Mouse (Mus musculus) intestine, embryonic 16.5 days (tissue): Measurements from ENCODE around the gene Apba2. TPM values are rescaled to one million over a fixed set of nuclear protein-coding genes. Genes with fewer than 3 reads are reported as not detected.

Source experiments
- ATAC-seq: fragments of 200-750 bp; cut with Nextera tagmentation; 2 replicates; pipeline ENCODE4 v1.8.0; 2017; ENCODE audit warnings: moderate TSS enrichment, moderate library complexity
- H3K27ac ChIP-seq: fragments of 300-500 bp; sonication (generic); 2 replicates; pipeline ENCODE4 v1.5.1; 2014; ENCODE audit warnings: mild to moderate bottlenecking, low read length
- H3K27me3 ChIP-seq: fragments of 300-500 bp; sonication (generic); replicated peaks from 2 replicates; pipeline ENCODE4 v1.6.1; 2014; ENCODE audit warnings: low read length, control low read depth, mixed read lengths; ENCODE audit not compliant: control insufficient read depth, insufficient read depth
- H3K36me3 ChIP-seq: fragments of 300-500 bp; sonication (generic); 2 replicates; pipeline ENCODE4 v1.6.1; 2014; ENCODE audit warnings: low read length, control low read depth; ENCODE audit not compliant: control insufficient read depth, insufficient read depth
- H3K4me1 ChIP-seq: fragments of 300-500 bp; sonication (generic); 2 replicates; pipeline ENCODE4 v1.6.1; 2014; ENCODE audit warnings: low read length, control low read depth, mixed read lengths; ENCODE audit not compliant: control insufficient read depth, insufficient read depth
- H3K4me2 ChIP-seq: fragments of 300-500 bp; sonication (generic); 2 replicates; pipeline ENCODE4 v1.6.1; 2014; ENCODE audit warnings: low read depth, low read length, control low read depth
- H3K4me3 ChIP-seq: fragments of 300-500 bp; sonication (generic); 2 replicates; pipeline ENCODE4 v1.5.1; 2014; ENCODE audit warnings: mild to moderate bottlenecking, low read length
- H3K9ac ChIP-seq: fragments of 300-500 bp; sonication (generic); 2 replicates; pipeline ENCODE4 v1.6.1; 2014; ENCODE audit warnings: low read depth, low read length
- H3K9me3 ChIP-seq: fragments of 300-500 bp; sonication (generic); 2 replicates; pipeline ENCODE4 v1.6.1; 2016; ENCODE audit warnings: low read length, control low read depth; ENCODE audit not compliant: control insufficient read depth
- WGBS: fragments of 180-500 bp; shearing (Covaris S2); extraction: QIAGEN DNeasy Blood & Tissue Kit; methylation state at CpG from one replicate; pipeline ENCODE4 v1.1.7; 2014; 5-methylcytosine and 5-hydroxymethylcytosine counted together
- polyA plus RNA-seq: library from polyadenylated mRNA; unstranded; fragments of >200 nt; fragmentation: Nextera tagmentation; extraction: Ambion mirVana; gene quantifications from 2 replicates; pipeline ENCODE4 v1.2.1, GENCODE M21; 2015

The Apba2 gene
- 4.4 and 5.0 TPM in 2 replicates for polyA plus RNA-seq

GRCm38 (mm10) chr7:64501536-64502270, at the start of gene Apba2:
Apba2 (plus strand) TSS chr7:64501706.
- H3K4me3 ChIP-seq = peak within 1 kb of the TSS; percentile 58
- no peaks in the 10 kb centered on the region for H3K9me3 ChIP-seq
- WGBS = 1% methylated on average over 75 of the region's 96 CpGs
- H3K9ac ChIP-seq = peak within 1 kb of the TSS; percentile 55
- no peak within 1 kb of the TSS for H3K27ac ChIP-seq
- H3K27me3 ChIP-seq = peaks cover 37% of the 10 kb centered on the region
- H3K4me1 ChIP-seq = peaks cover 9% of the 10 kb centered on the region
- peak; percentile 78 for ATAC-seq
- peak within 1 kb of the TSS; percentile 92 for H3K4me2 ChIP-seq
- no peaks in the 10 kb centered on the region for H3K36me3 ChIP-seq

- 66% methylated on average over 5 of the region's 5 CpGs for WGBS
- H3K9ac ChIP-seq = no peak overlapping the region
- no peak overlapping the region for H3K27ac ChIP-seq
- no peak overlapping the region for H3K4me3 ChIP-seq
- no peaks in the 10 kb centered on the region for H3K4me1 ChIP-seq
- H3K9me3 ChIP-seq = no peaks in the 10 kb centered on the region
- no peaks in the 10 kb centered on the region for H3K27me3 ChIP-seq
- no peaks in the 10 kb centered on the region for H3K36me3 ChIP-seq
- no peak for ATAC-seq
- no peak overlapping the region for H3K4me2 ChIP-seq
Observed at GRCm38 (mm10) chr7:64451861-64452382, 49.6 kb upstream of the Apba2 start.

- H3K27me3 ChIP-seq = no peaks in the 10 kb centered on the region
- no peaks in the 10 kb centered on the region for H3K36me3 ChIP-seq
- H3K4me1 ChIP-seq = no peaks in the 10 kb centered on the region
- 77% methylated on average over 4 of the region's 4 CpGs for WGBS
- H3K27ac ChIP-seq = no peak overlapping the region
- no peak overlapping the region for H3K4me2 ChIP-seq
- H3K4me3 ChIP-seq = no peak overlapping the region
- no peak for ATAC-seq
- H3K9ac ChIP-seq = no peak overlapping the region
- no peaks in the 10 kb centered on the region for H3K9me3 ChIP-seq
Observed at GRCm38 (mm10) chr7:64452471-64453222, 48.9 kb upstream of the Apba2 start.

GRCm38 (mm10) chr7:64456176-64456575, 45.3 kb upstream of the Apba2 start:
- H3K9ac ChIP-seq = no peak overlapping the region
- H3K27me3 ChIP-seq = no peaks in the 10 kb centered on the region
- ATAC-seq = no peak
- H3K27ac ChIP-seq = no peak overlapping the region
- H3K36me3 ChIP-seq = no peaks in the 10 kb centered on the region
- no peaks in the 10 kb centered on the region for H3K4me1 ChIP-seq
- H3K9me3 ChIP-seq = no peaks in the 10 kb centered on the region
- no peak overlapping the region for H3K4me2 ChIP-seq
- WGBS = 81% methylated on average over 4 of the region's 4 CpGs
- no peak overlapping the region for H3K4me3 ChIP-seq

- no peaks in the 10 kb centered on the region for H3K27me3 ChIP-seq
- no peak overlapping the region for H3K4me3 ChIP-seq
- ATAC-seq = no peak
- no peak overlapping the region for H3K9ac ChIP-seq
- no peak overlapping the region for H3K27ac ChIP-seq
- no peaks in the 10 kb centered on the region for H3K9me3 ChIP-seq
- no peak overlapping the region for H3K4me2 ChIP-seq
- no peaks in the 10 kb centered on the region for H3K4me1 ChIP-seq
- H3K36me3 ChIP-seq = no peaks in the 10 kb centered on the region
- WGBS = 74% methylated on average over 3 of the region's 3 CpGs
Observed at GRCm38 (mm10) chr7:64456676-64457075, 44.8 kb upstream of the Apba2 start.

GRCm38 (mm10) chr7:64457811-64458210, 43.7 kb upstream of the Apba2 start:
- H3K4me3 ChIP-seq = no peak overlapping the region
- no peaks in the 10 kb centered on the region for H3K36me3 ChIP-seq
- no peaks in the 10 kb centered on the region for H3K9me3 ChIP-seq
- ATAC-seq = no peak
- H3K27me3 ChIP-seq = no peaks in the 10 kb centered on the region
- H3K4me2 ChIP-seq = no peak overlapping the region
- no peak overlapping the region for H3K9ac ChIP-seq
- WGBS = 87% methylated on average over 2 of the region's 2 CpGs
- no peak overlapping the region for H3K27ac ChIP-seq
- H3K4me1 ChIP-seq = no peaks in the 10 kb centered on the region

- no peak overlapping the region for H3K4me3 ChIP-seq
- H3K36me3 ChIP-seq = no peaks in the 10 kb centered on the region
- peaks cover 21% of the 10 kb centered on the region for H3K27me3 ChIP-seq
- H3K4me1 ChIP-seq = peaks cover 7% of the 10 kb centered on the region; the same call in 1 of the 2 replicates
- H3K9me3 ChIP-seq = no peaks in the 10 kb centered on the region
- ATAC-seq = no peak
- WGBS = 34% methylated on average over 10 of the region's 10 CpGs
- no peak overlapping the region for H3K4me2 ChIP-seq
- H3K9ac ChIP-seq = no peak overlapping the region
- no peak overlapping the region for H3K27ac ChIP-seq
Observed at GRCm38 (mm10) chr7:64497438-64497837, 4.1 kb upstream of the Apba2 start.

GRCm38 (mm10) chr7:64502271-64503180, 1.0 kb downstream of the Apba2 start:
- peak overlapping the region; percentile 58 for H3K4me3 ChIP-seq

GRCm38 (mm10) chr7:64503641-64504040, 2.1 kb downstream of the Apba2 start:
- no peak overlapping the region for H3K4me2 ChIP-seq
- H3K9ac ChIP-seq = no peak overlapping the region
- 67% methylated on average over 6 of the region's 6 CpGs for WGBS
- H3K36me3 ChIP-seq = no peaks in the 10 kb centered on the region
- H3K4me1 ChIP-seq = peaks cover 9% of the 10 kb centered on the region
- H3K4me3 ChIP-seq = no peak overlapping the region
- no peak for ATAC-seq
- H3K27me3 ChIP-seq = peaks cover 37% of the 10 kb centered on the region
- no peak overlapping the region for H3K27ac ChIP-seq
- no peaks in the 10 kb centered on the region for H3K9me3 ChIP-seq

More at GRCm38 (mm10) chr7:64502271-64503180, 1.0 kb downstream of the Apba2 start:
- H3K9me3 ChIP-seq = no peaks in the 10 kb centered on the region
- peak overlapping the region; percentile 92 for H3K4me2 ChIP-seq
- H3K4me1 ChIP-seq = peaks cover 9% of the 10 kb centered on the region
- H3K36me3 ChIP-seq = no peaks in the 10 kb centered on the region
- no peak overlapping the region for H3K27ac ChIP-seq
- 4% methylated on average over 38 of the region's 47 CpGs for WGBS
- peaks cover 37% of the 10 kb centered on the region for H3K27me3 ChIP-seq
- ATAC-seq = no peak
- peak overlapping the region; percentile 55 for H3K9ac ChIP-seq
